Mouse (Mus musculus) stomach, embryonic 15.5 days (tissue): ENCODE measurements at regions not wholly inside any gene's neighbourhood (a gene's known extent, or its start where the extent isn't known, plus 50 kb on each side); places are given as distances from the start of the nearest gene placed in this dataset.

ENCODE experiments used
- ATAC-seq: fragments of 200-750 bp; cut with Nextera tagmentation; 2 replicates; pipeline ENCODE4 v1.8.0; 2017; ENCODE audit warnings: low read depth, moderate number of reproducible peaks, moderate TSS enrichment; ENCODE audit not compliant: insufficient read depth, low FRiP score
- H3K27ac ChIP-seq: fragments of 300-500 bp; sonication (generic); 2 replicates; pipeline ENCODE4 v1.5.1; 2015; ENCODE audit warnings: mild to moderate bottlenecking, inconsistent platforms
- H3K27me3 ChIP-seq: fragments of 300-500 bp; sonication (generic); replicated peaks from 2 replicates; pipeline ENCODE4 v1.6.1; 2015; ENCODE audit warnings: inconsistent platforms
- H3K36me3 ChIP-seq: fragments of 300-500 bp; sonication (generic); 2 replicates; pipeline ENCODE4 v1.6.1; 2015; ENCODE audit warnings: inconsistent platforms
- H3K4me1 ChIP-seq: fragments of 300-500 bp; sonication (generic); 2 replicates; pipeline ENCODE4 v1.6.1; 2015; ENCODE audit warnings: inconsistent platforms
- H3K4me2 ChIP-seq: fragments of 300-500 bp; sonication (generic); 2 replicates; pipeline ENCODE4 v1.6.1; 2015; ENCODE audit warnings: mild to moderate bottlenecking, inconsistent platforms
- H3K4me3 ChIP-seq: fragments of 300-500 bp; sonication (generic); replicated peaks from 2 replicates; pipeline ENCODE4 v1.5.1; 2015; ENCODE audit warnings: inconsistent platforms
- H3K9ac ChIP-seq: fragments of 300-500 bp; sonication (generic); 2 replicates; pipeline ENCODE4 v1.6.1; 2015; ENCODE audit warnings: inconsistent platforms
- H3K9me3 ChIP-seq: fragments of 300-500 bp; sonication (generic); 2 replicates; pipeline ENCODE4 v1.6.1; 2016; ENCODE audit warnings: inconsistent platforms
- WGBS: fragments of 180-500 bp; shearing (Covaris S2); methylation state at CpG from one replicate; pipeline ENCODE4 v1.1.7; 2015; 5-methylcytosine and 5-hydroxymethylcytosine counted together

- Histone ChIP-seq H3K4me2 (no peak overlapping the region), H3K4me3 (no peak overlapping the region), H3K4me1 (no peaks in the 10 kb centered on the region), H3K36me3 (no peaks in the 10 kb centered on the region), H3K27me3 (no peaks in the 10 kb centered on the region), H3K9me3 (no peaks in the 10 kb centered on the region), H3K9ac (no peak overlapping the region), H3K27ac (no peak overlapping the region)
- WGBS: 94% methylated on average over 2 of the region's 2 CpGs
- no peak for ATAC-seq
Measured at GRCm38 (mm10) chr10:96841956-96842355, 225.2 kb downstream of the Btg1 start.

GRCm38 (mm10) chr10:96845906-96846305 is 229.1 kb downstream of the Btg1 start:
- Histone ChIP-seq H3K27me3 (no peaks in the 10 kb centered on the region), H3K4me2 (no peak overlapping the region), H3K9ac (no peak overlapping the region), H3K4me3 (no peak overlapping the region), H3K36me3 (no peaks in the 10 kb centered on the region), H3K9me3 (no peaks in the 10 kb centered on the region), H3K4me1 (no peaks in the 10 kb centered on the region), H3K27ac (no peak overlapping the region)
- 67% methylated on average over 4 of the region's 4 CpGs for WGBS
- ATAC-seq: no peak

- Histone ChIP-seq H3K9me3 (no peaks in the 10 kb centered on the region), H3K4me1 (no peaks in the 10 kb centered on the region), H3K9ac (no peak overlapping the region), H3K4me2 (no peak overlapping the region), H3K27ac (no peak overlapping the region), H3K36me3 (no peaks in the 10 kb centered on the region), H3K27me3 (no peaks in the 10 kb centered on the region), H3K4me3 (no peak overlapping the region)
- ATAC-seq: no peak
- 69% methylated on average over 6 of the region's 6 CpGs for whole genome bisulfite sequencing
Measured at GRCm38 (mm10) chr10:96847028-96847427, 230.2 kb downstream of the Btg1 start.

GRCm38 (mm10) chr10:96847433-96848165 is 230.8 kb downstream of the Btg1 start:
- H3K4me2 ChIP-seq: no peak overlapping the region

GRCm38 (mm10) chr10:96848496-96848895 is 231.7 kb downstream of the Btg1 start:
- Histone ChIP-seq H3K27ac (no peak overlapping the region), H3K9me3 (no peaks in the 10 kb centered on the region), H3K36me3 (no peaks in the 10 kb centered on the region), H3K27me3 (no peaks in the 10 kb centered on the region), H3K4me1 (no peaks in the 10 kb centered on the region), H3K4me2 (no peak overlapping the region), H3K9ac (no peak overlapping the region), H3K4me3 (no peak overlapping the region)
- WGBS: 81% methylated on average over 2 of the region's 2 CpGs
- no peak for ATAC-seq

More at GRCm38 (mm10) chr10:96847433-96848165, 230.8 kb downstream of the Btg1 start:
- Histone ChIP-seq H3K9me3 (no peaks in the 10 kb centered on the region), H3K4me3 (no peak overlapping the region), H3K4me1 (no peaks in the 10 kb centered on the region), H3K36me3 (no peaks in the 10 kb centered on the region), H3K27me3 (no peaks in the 10 kb centered on the region), H3K27ac (no peak overlapping the region), H3K9ac (no peak overlapping the region)
- no peak for ATAC-seq
- WGBS: 75% methylated on average over 5 of the region's 5 CpGs

- no peak for ATAC-seq
- Histone ChIP-seq H3K9me3 (no peaks in the 10 kb centered on the region), H3K27ac (no peak overlapping the region), H3K36me3 (no peaks in the 10 kb centered on the region), H3K4me3 (no peak overlapping the region), H3K27me3 (no peaks in the 10 kb centered on the region), H3K9ac (no peak overlapping the region), H3K4me1 (no peaks in the 10 kb centered on the region), H3K4me2 (no peak overlapping the region)
- 70% methylated on average over 2 of the region's 2 CpGs for WGBS
Measured at GRCm38 (mm10) chr10:96860366-96860765, 243.6 kb downstream of the Btg1 start.

- no peak overlapping the region for H3K9ac ChIP-seq
- H3K4me2 ChIP-seq: no peak overlapping the region
- WGBS: 74% methylated on average over 8 of the region's 8 CpGs
- no peak overlapping the region for H3K4me3 ChIP-seq
- no peaks in the 10 kb centered on the region for H3K4me1 ChIP-seq
- H3K9me3 ChIP-seq: no peaks in the 10 kb centered on the region
- no peak for ATAC-seq
- no peak overlapping the region for H3K27ac ChIP-seq
- H3K36me3 ChIP-seq: no peaks in the 10 kb centered on the region
- H3K27me3 ChIP-seq: no peaks in the 10 kb centered on the region
Measured at GRCm38 (mm10) chr10:96863230-96863629, 246.4 kb downstream of the Btg1 start.

GRCm38 (mm10) chr10:96866468-96866867 is 249.7 kb downstream of the Btg1 start:
- Histone ChIP-seq H3K4me3 (no peak overlapping the region), H3K27me3 (no peaks in the 10 kb centered on the region), H3K4me2 (no peak overlapping the region), H3K36me3 (no peaks in the 10 kb centered on the region), H3K27ac (no peak overlapping the region), H3K4me1 (no peaks in the 10 kb centered on the region), H3K9ac (no peak overlapping the region), H3K9me3 (no peaks in the 10 kb centered on the region)
- WGBS: 59% methylated on average over 3 of the region's 3 CpGs
- no peak for ATAC-seq

- Histone ChIP-seq H3K4me2 (no peak overlapping the region), H3K36me3 (no peaks in the 10 kb centered on the region), H3K4me3 (no peak overlapping the region), H3K4me1 (no peaks in the 10 kb centered on the region), H3K27ac (no peak overlapping the region), H3K9me3 (no peaks in the 10 kb centered on the region), H3K9ac (no peak overlapping the region), H3K27me3 (no peaks in the 10 kb centered on the region)
- WGBS: 76% methylated on average over 7 of the region's 7 CpGs
- ATAC-seq: no peak
Measured at GRCm38 (mm10) chr10:96871559-96872160, 254.9 kb downstream of the Btg1 start.

GRCm38 (mm10) chr10:96874646-96875045 is 257.8 kb downstream of the Btg1 start:
- Histone ChIP-seq H3K4me1 (no peaks in the 10 kb centered on the region), H3K9ac (no peak overlapping the region), H3K4me3 (no peak overlapping the region), H3K9me3 (no peaks in the 10 kb centered on the region), H3K36me3 (no peaks in the 10 kb centered on the region), H3K27me3 (no peaks in the 10 kb centered on the region), H3K27ac (no peak overlapping the region), H3K4me2 (no peak overlapping the region)
- 97% methylated on average over 1 of the region's 1 CpGs for WGBS
- ATAC-seq: no peak

GRCm38 (mm10) chr10:96875676-96876075 is 258.9 kb downstream of the Btg1 start:
- H3K9me3 ChIP-seq: no peaks in the 10 kb centered on the region
- no peak overlapping the region for H3K27ac ChIP-seq
- no peaks in the 10 kb centered on the region for H3K36me3 ChIP-seq
- H3K4me1 ChIP-seq: no peaks in the 10 kb centered on the region
- ATAC-seq: no peak
- 47% methylated on average over 3 of the region's 3 CpGs for WGBS
- H3K4me2 ChIP-seq: no peak overlapping the region
- no peak overlapping the region for H3K4me3 ChIP-seq
- no peak overlapping the region for H3K9ac ChIP-seq
- no peaks in the 10 kb centered on the region for H3K27me3 ChIP-seq

- Histone ChIP-seq H3K4me2 (no peak overlapping the region), H3K9ac (no peak overlapping the region), H3K4me1 (no peaks in the 10 kb centered on the region), H3K27me3 (no peaks in the 10 kb centered on the region), H3K27ac (no peak overlapping the region), H3K36me3 (no peaks in the 10 kb centered on the region), H3K9me3 (no peaks in the 10 kb centered on the region), H3K4me3 (no peak overlapping the region)
- 86% methylated on average over 2 of the region's 2 CpGs for WGBS
- no peak for ATAC-seq
Measured at GRCm38 (mm10) chr10:96879425-96879824, 262.6 kb downstream of the Btg1 start.
